Mouse (Mus musculus): ENCODE data around the gene Wap.

DNA sequence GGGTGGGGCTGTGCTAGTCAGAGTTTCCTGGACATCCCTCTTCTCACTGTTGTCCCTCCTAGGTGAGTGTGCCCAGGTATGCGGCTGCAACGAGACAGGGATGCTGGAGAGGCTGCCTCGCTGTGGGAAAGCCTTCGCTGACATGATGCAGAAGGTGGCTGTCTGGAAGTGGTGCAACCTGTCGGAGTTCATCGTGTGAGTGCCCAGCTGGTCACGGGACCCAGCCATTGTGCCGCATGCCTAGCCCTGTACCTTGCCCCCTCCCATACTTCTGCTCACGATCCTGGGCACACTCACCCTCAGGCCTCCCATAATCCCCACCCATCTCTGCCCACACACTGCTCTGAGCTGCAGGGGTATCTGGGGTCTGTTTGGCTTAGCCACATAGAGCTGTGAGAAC is 36.3 kb upstream of the Wap start:
- TF ChIP-seq CTCF (IDR thresholded peaks at IDR 0.05; ENCODE audit: low read depth), result no peak
- TF ChIP-seq EP300 (optimal IDR thresholded peaks at IDR 0.05), result no peak

Data from stomach, postnatal 0 days (tissue).